Mouse (Mus musculus) MEL (cell line): ENCODE measurements around the gene Gm1043. TPM values are rescaled to one million over a fixed set of nuclear protein-coding genes. Genes with fewer than 3 reads are reported as not detected.

Experiments
- DNase-seq: peaks from one replicate; pipeline ENCODE4 v3.0.0; 2011; ENCODE audit warnings: low read depth, low spot score
- H3K27ac ChIP-seq: 2 replicates; pipeline ENCODE4 v1.5.1; 2012; ENCODE audit warnings: low read depth, mild to moderate bottlenecking, control low read depth, low read length, moderate library complexity; ENCODE audit not compliant: control insufficient read depth
- H3K27me3 ChIP-seq, 2 experiments: fragments of 150-350 bp in 1 of 2; sonication (generic) in 1 of 2; 2 replicates each; pipeline ENCODE4 v1.6.1; 2012; ENCODE audit warnings: low read length in 2 of 2, mild to moderate bottlenecking in 2 of 2, improper control_type of control experiment in 1 of 2, moderate library complexity in 1 of 2; ENCODE audit not compliant: insufficient read depth in 2 of 2, control insufficient read depth in 1 of 2
- H3K36me3 ChIP-seq, 2 experiments: 2 replicates each; pipeline ENCODE4 v1.6.1; 2012 to 2014; ENCODE audit warnings: low read length in 2 of 2, improper control_type of control experiment in 1 of 2, inconsistent platforms in 1 of 2, mild to moderate bottlenecking in 1 of 2; ENCODE audit not compliant: insufficient read depth in 2 of 2, control insufficient read depth in 1 of 2
- H3K4me1 ChIP-seq, 2 experiments: fragments of 150-350 bp in 1 of 2; sonication (generic) in 1 of 2; 2 replicates each; pipeline ENCODE4 v1.6.1; 2012; ENCODE audit warnings: low read length in 2 of 2, improper control_type of control experiment in 1 of 2, mild to moderate bottlenecking in 1 of 2; ENCODE audit not compliant: insufficient read depth in 2 of 2, control insufficient read depth in 1 of 2
- H3K4me3 ChIP-seq, 2 experiments: fragments of 150-350 bp in 1 of 2; sonication (generic) in 1 of 2; 2 replicates each; pipeline ENCODE4 v1.5.1; 2012; ENCODE audit warnings: low read depth in 2 of 2, low read length in 2 of 2, mild to moderate bottlenecking in 2 of 2, moderate library complexity in 2 of 2, control low read depth in 1 of 2, improper control_type of control experiment in 1 of 2; ENCODE audit not compliant: control insufficient read depth in 1 of 2, insufficient read depth in 1 of 2
- H3K79me2 ChIP-seq: 2 replicates; pipeline ENCODE4 v1.6.1; 2012; ENCODE audit warnings: mild to moderate bottlenecking, low read length, moderate library complexity; ENCODE audit not compliant: control insufficient read depth, poor library complexity, insufficient read depth
- H3K9ac ChIP-seq: 2 replicates; pipeline ENCODE4 v1.6.1; 2012; ENCODE audit warnings: low read depth, mild to moderate bottlenecking, control low read depth, low read length, moderate library complexity; ENCODE audit not compliant: control insufficient read depth, poor library complexity, severe bottlenecking
- H3K9me3 ChIP-seq: fragments of 150-350 bp; sonication (generic); replicated peaks from 2 replicates; pipeline ENCODE4 v1.6.1; 2012; ENCODE audit warnings: mild to moderate bottlenecking, low read length, improper control_type of control experiment, moderate library complexity; ENCODE audit not compliant: insufficient read depth
- BHLHE40 ChIP-seq: IDR thresholded peaks from 2 replicates; pipeline ENCODE4 v1.6.1; 2012; ENCODE audit warnings: low read depth, mild to moderate bottlenecking, inconsistent platforms, low read length, improper control_type of control experiment, borderline replicate concordance
- CHD1 ChIP-seq: IDR thresholded peaks from 2 replicates; pipeline ENCODE4 v1.6.1; 2012; ENCODE audit warnings: low read depth, mild to moderate bottlenecking, inconsistent platforms, low read length, improper control_type of control experiment
- CHD2 ChIP-seq: IDR thresholded peaks from 2 replicates; pipeline ENCODE4 v1.6.1; 2011; ENCODE audit warnings: low read length, improper control_type of control experiment
- CTCF ChIP-seq, 3 experiments: IDR thresholded peaks in 2 of 3; conservative IDR thresholded peaks in 1 of 3; 2 replicates each; pipeline ENCODE4 v1.5.1; 2011 to 2012; ENCODE audit warnings: low read length in 3 of 3, low read depth in 2 of 3, mild to moderate bottlenecking in 2 of 3, improper control_type of control experiment in 1 of 3, inconsistent platforms in 1 of 3, mixed read lengths in 1 of 3, moderate library complexity in 1 of 3; ENCODE audit not compliant: control insufficient read depth in 1 of 3, insufficient read depth in 1 of 3, poor library complexity in 1 of 3, severe bottlenecking in 1 of 3
- E2F4 ChIP-seq: IDR thresholded peaks from 2 replicates; pipeline ENCODE4 v1.6.1; 2011; ENCODE audit warnings: low read depth, low read length, improper control_type of control experiment, borderline replicate concordance
- ELF1 ChIP-seq: IDR thresholded peaks from 2 replicates; pipeline ENCODE4 v1.6.1; 2014; ENCODE audit warnings: low read depth, mild to moderate bottlenecking, inconsistent platforms, low read length, improper control_type of control experiment, moderate library complexity
- EP300 ChIP-seq, 2 experiments: IDR thresholded peaks; 2 replicates each; pipeline ENCODE4 v1.6.1; 2011; ENCODE audit warnings: improper control_type of control experiment in 2 of 2, low read length in 2 of 2, low read depth in 1 of 2, mild to moderate bottlenecking in 1 of 2
- GATA1 ChIP-seq: IDR thresholded peaks from 2 replicates; pipeline ENCODE4 v1.6.1; 2011; ENCODE audit warnings: low read depth, low read length, improper control_type of control experiment
- KAT2A ChIP-seq: conservative IDR thresholded peaks from 2 replicates; pipeline ENCODE4 v1.6.1; 2012; ENCODE audit warnings: low read depth, low read length, improper control_type of control experiment, inconsistent platforms
- MAFK ChIP-seq: IDR thresholded peaks from 2 replicates; pipeline ENCODE4 v1.6.1; 2011; ENCODE audit warnings: low read depth, mild to moderate bottlenecking, low read length, improper control_type of control experiment, borderline replicate concordance
- MXI1 ChIP-seq: IDR thresholded peaks from 2 replicates; pipeline ENCODE4 v1.6.1; 2011; ENCODE audit warnings: mild to moderate bottlenecking, low read depth, low read length, improper control_type of control experiment
- MYB ChIP-seq: IDR thresholded peaks from 2 replicates; pipeline ENCODE4 v1.6.1; 2011; ENCODE audit warnings: mild to moderate bottlenecking, low read depth, low read length, improper control_type of control experiment
- NELFE ChIP-seq: IDR thresholded peaks from 2 replicates; pipeline ENCODE4 v1.6.1; 2011; ENCODE audit warnings: low read depth, low read length, improper control_type of control experiment
- POLR2AphosphoS2 ChIP-seq: IDR thresholded peaks from 2 replicates; pipeline ENCODE4 v1.6.1; 2011; ENCODE audit warnings: low read length, improper control_type of control experiment
- RAD21 ChIP-seq: IDR thresholded peaks from 2 replicates; pipeline ENCODE4 v1.6.1; 2011; ENCODE audit warnings: mild to moderate bottlenecking, low read depth, low read length, improper control_type of control experiment
- SMC3 ChIP-seq: IDR thresholded peaks from 2 replicates; pipeline ENCODE4 v1.6.1; 2011; ENCODE audit warnings: low read depth, low read length, improper control_type of control experiment
- TCF12 ChIP-seq: IDR thresholded peaks from 2 replicates; pipeline ENCODE4 v1.6.1; 2014; ENCODE audit warnings: low read depth, mild to moderate bottlenecking, inconsistent platforms, low read length, improper control_type of control experiment, moderate library complexity
- UBTF ChIP-seq: IDR thresholded peaks from 2 replicates; pipeline ENCODE4 v1.6.1; 2012; ENCODE audit warnings: low read depth, mild to moderate bottlenecking, inconsistent platforms, low read length, improper control_type of control experiment, moderate library complexity, borderline replicate concordance; ENCODE audit not compliant: insufficient read depth
- USF1 ChIP-seq: IDR thresholded peaks from 2 replicates; pipeline ENCODE4 v1.6.1; 2014; ENCODE audit warnings: low read depth, mild to moderate bottlenecking, inconsistent platforms, low read length, improper control_type of control experiment, moderate library complexity
- ZMIZ1 ChIP-seq: IDR thresholded peaks from 2 replicates; pipeline ENCODE4 v1.6.1; 2012; ENCODE audit warnings: low read depth, mild to moderate bottlenecking, inconsistent platforms, low read length, improper control_type of control experiment, moderate library complexity
- polyA plus RNA-seq, 2 experiments: library from polyadenylated mRNA; stranded (reverse) in 1 of 2; unstranded in 1 of 2; fragments of >175 nt in 1 of 2; fragments of >200 nt in 1 of 2; gene quantifications; 2 replicates each; pipeline versions ENCODE4 v1.2.1 to v1.2.4; 2012; ENCODE audit warnings: low replicate concordance in 2 of 2, low read depth in 1 of 2; ENCODE audit not compliant: insufficient read length in 2 of 2, insufficient read depth in 1 of 2, missing spikeins in 1 of 2
- total RNA-seq: library from RNA; depleted of rRNA; stranded (reverse); fragments of 300-350 nt; gene quantifications from 2 replicates; pipeline ENCODE4 v1.2.3, GENCODE M21; 2012

Gene Gm1043
- total and polyA plus RNA-seq, 3 experiments = not detected

DNA sequence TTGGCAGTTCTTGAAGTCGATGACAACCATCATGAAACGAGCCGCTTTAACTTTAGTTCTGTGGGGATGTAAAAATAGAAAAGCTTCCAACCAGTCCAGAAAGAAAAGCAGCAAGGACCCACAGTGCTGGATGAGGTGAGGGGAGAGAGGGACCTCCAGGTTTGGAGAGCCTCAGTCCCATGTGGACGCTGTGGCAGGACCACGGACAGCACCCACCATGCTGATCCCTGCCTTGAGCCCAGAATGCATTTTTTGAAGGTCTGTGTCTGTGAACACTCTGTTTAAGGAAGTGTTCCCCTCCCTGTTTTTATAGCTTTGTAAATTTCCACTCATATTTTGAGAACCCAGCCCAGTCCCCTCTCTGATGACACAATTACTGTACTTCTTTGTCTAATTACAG lies 172.1 kb downstream of the Gm1043 start:
- TF ChIP-seq SMC3 (no peak), USF1 (no peak), BHLHE40 (no peak), RAD21 (no peak), CHD2 (no peak)
- TF ChIP-seq, all 39 proteins: peak for 0
- H3K27ac ChIP-seq = no peak overlapping the region
- H3K36me3 ChIP-seq = no peaks in the 10 kb centered on the region
- H3K9ac ChIP-seq = no peak overlapping the region
- no peak overlapping the region for H3K4me3 ChIP-seq
- no peaks in the 10 kb centered on the region for H3K9me3 ChIP-seq
- no peaks in the 10 kb centered on the region for H3K27me3 ChIP-seq
- no peaks in the 10 kb centered on the region for H3K79me2 ChIP-seq
- no peaks in the 10 kb centered on the region for H3K4me1 ChIP-seq
- DNase-seq = peak; percentile 22

DNA sequence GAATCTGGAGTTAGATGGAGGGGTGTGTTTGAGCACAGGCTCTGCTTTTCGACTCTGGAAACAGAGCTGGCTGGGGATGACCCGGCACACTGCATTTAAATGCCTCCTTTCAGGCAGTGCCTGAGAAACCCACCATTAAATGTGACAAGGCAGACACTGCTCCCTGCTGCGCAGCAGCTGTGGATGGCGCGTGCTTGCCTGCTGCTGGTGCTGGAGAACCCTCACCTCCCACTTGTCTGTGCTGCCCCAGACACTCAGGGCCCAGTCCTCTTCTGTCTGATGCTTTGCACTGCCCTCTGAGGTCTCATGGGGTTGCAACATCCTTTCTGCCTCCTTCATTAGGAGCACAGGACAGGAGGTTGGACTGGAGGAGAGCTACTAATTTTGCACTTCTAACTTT lies 176.6 kb downstream of the Gm1043 start:
- Histone ChIP-seq H3K36me3 (no peaks in the 10 kb centered on the region), H3K27ac (no peak overlapping the region), H3K9ac (no peak overlapping the region), H3K79me2 (no peaks in the 10 kb centered on the region), H3K4me3 (no peak overlapping the region), H3K9me3 (no peaks in the 10 kb centered on the region), H3K27me3 (no peaks in the 10 kb centered on the region; a peak in 1 of 4 replicates), H3K4me1 (no peaks in the 10 kb centered on the region)
- TF ChIP-seq NELFE (no peak), MXI1 (no peak), MYB (no peak), MAFK (no peak), TCF12 (no peak), UBTF (no peak), KAT2A (no peak), POLR2AphosphoS2 (no peak), CHD1 (no peak), CTCF (IDR thresholded peaks at IDR 0.05 in 2 of 3, conservative IDR thresholded peaks at IDR 0.05 in 1 of 3; ENCODE audit: control insufficient read depth in 1 of 3, insufficient read depth in 1 of 3, low read depth in 2 of 3, low read length in 3 of 3, poor library complexity in 1 of 3, severe bottlenecking in 1 of 3) (no peak), ELF1 (no peak), USF1 (no peak), GATA1 (no peak)
- DNase-seq = no peak

DNA sequence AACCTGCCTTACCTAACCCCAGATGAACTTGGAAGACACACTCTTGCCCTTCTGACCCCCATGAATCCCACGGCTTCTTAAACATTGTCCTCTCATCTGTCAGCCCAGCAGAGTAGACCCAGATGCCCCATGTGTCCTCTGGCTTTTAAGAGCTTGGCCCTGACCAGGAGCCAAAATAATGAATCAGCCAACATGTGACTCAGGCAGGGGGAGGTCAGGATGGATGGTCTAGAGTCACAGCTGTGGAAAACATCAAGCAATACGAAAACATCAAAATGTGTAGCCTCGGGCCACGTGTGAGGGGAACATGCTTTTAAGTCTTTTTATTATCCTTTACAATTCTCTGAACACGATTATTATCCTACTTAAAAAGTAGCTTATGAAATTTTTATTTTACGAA lies 178.6 kb downstream of the Gm1043 start:
- no peak for DNase-seq
- Histone ChIP-seq H3K9ac (no peak overlapping the region), H3K27ac (no peak overlapping the region), H3K9me3 (0 out of 2 replicates have a peak, but pooled peaks cover 2% of the 10 kb centered on the region), H3K79me2 (no peaks in the 10 kb centered on the region), H3K4me1 (no peaks in the 10 kb centered on the region)
- TF ChIP-seq ZMIZ1 = no peak
- no peak for TF ChIP-seq MYB
- TF ChIP-seq E2F4 = no peak
- TF ChIP-seq EP300 (IDR thresholded peaks at IDR 0.05; ENCODE audit: low read depth in 1 of 2, low read length in 2 of 2) = no peak
- TF ChIP-seq, all 39 proteins: peak for 0
- no peaks in the 10 kb centered on the region; a peak in 1 of 4 replicates for H3K27me3 ChIP-seq
- no peak overlapping the region for H3K4me3 ChIP-seq
- H3K36me3 ChIP-seq = no peaks in the 10 kb centered on the region
